Mouse (Mus musculus) lung, adult 18-20 months (tissue): ENCODE measurements around the gene Gm10277.
"Not testable (repeated sequence)": the region's sequence is repeated elsewhere in the genome, so short reads cannot be mapped to it uniquely, and the experiment has no call there.

Experiments
- DNase-seq, 2 experiments: peaks; one replicate each; pipeline ENCODE4 v3.0.0; 2022; ENCODE audit warnings: mixed read lengths in 2 of 2

The Gm10277 gene

GRCm38 (mm10) chr11:77769496-77769895 lies 18.1 kb downstream of the Gm10277 start:
- no peak for DNase-seq

- peak; percentile 68 to 69 for DNase-seq
These were observed 21.1 kb downstream of the Gm10277 start for GRCm38 (mm10) chr11:77766351-77767001.

- DNase-seq, result peak in 1 of 2 experiments; percentile 56
These were observed 22.1 kb downstream of the Gm10277 start for GRCm38 (mm10) chr11:77765459-77765777.

GRCm38 (mm10) chr11:77764694-77765458 lies 22.7 kb downstream of the Gm10277 start:
- peak; percentile 61 to 76 for DNase-seq

- peak; percentile 88 to 93 for DNase-seq
These were observed 23.7 kb downstream of the Gm10277 start for GRCm38 (mm10) chr11:77763673-77764340.

- peak; percentile 77 to 79 for DNase-seq
These were observed 24.5 kb downstream of the Gm10277 start, which contains the start of gene Myo18a for GRCm38 (mm10) chr11:77762783-77763672. Gene Myo18a (plus strand): TSS chr11:77763246.

- DNase-seq, result no peak
These were observed 27.5 kb downstream of the Gm10277 start for GRCm38 (mm10) chr11:77760031-77760430.

- no peak for DNase-seq
These were observed 34.1 kb downstream of the Gm10277 start for GRCm38 (mm10) chr11:77753469-77753868.

GRCm38 (mm10) chr11:77752525-77752924 lies 35.0 kb downstream of the Gm10277 start:
- DNase-seq, result no peak

- DNase-seq, result no peak
These were observed 38.6 kb downstream of the Gm10277 start for GRCm38 (mm10) chr11:77748996-77749395.

GRCm38 (mm10) chr11:77747103-77747502 lies 40.4 kb downstream of the Gm10277 start:
- not testable (repeated sequence) for DNase-seq

GRCm38 (mm10) chr11:77746652-77747051 lies 40.9 kb downstream of the Gm10277 start:
- DNase-seq, result no peak

- DNase-seq, result peak; percentile 49 to 63
These were observed 43.6 kb downstream of the Gm10277 start for GRCm38 (mm10) chr11:77743966-77744365.

- DNase-seq, result no peak
These were observed 49.0 kb downstream of the Gm10277 start for GRCm38 (mm10) chr11:77738555-77738954.

GRCm38 (mm10) chr11:77737289-77737688 lies 50.3 kb downstream of the Gm10277 start:
- DNase-seq, result peak; percentile 78 to 86
